10 mouse cellular contexts compared by ENCODE assay signal in the genomic region with DNA sequence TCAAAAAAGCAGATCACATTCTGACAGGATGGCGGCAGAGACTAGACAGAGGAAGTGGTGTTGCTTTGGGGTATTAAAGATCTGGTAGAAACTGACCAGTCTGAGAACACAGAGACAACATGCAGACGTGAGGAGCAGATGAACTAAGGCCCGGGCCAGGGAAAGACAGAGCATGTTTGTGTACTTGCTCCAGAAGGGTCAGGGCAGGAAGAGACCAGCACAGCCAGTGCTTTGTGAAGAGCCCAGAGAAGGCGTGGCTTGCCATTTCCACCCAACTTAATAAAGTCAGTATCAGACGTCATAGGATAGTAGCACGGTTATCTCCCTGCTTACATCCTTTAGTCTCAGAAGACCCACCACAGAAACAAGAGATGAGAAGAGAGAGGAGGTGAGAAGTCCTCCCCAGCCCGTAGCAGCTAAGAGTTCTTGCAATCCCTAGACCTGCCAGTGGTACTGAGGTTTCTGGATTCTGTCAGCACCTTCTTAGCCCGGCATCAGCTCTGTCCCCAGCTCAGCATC.
A peak's percentile ranks its signal among the peaks of the same experiment; 100 is the strongest.
DNase-seq lines count a peak whose midpoint lies in the region; ATAC-seq and TF ChIP-seq lines count a peak whose summit lies in the region.
"Had no signal": no experiment of that assay in that cellular context is flagged by ENCODE, and none has a peak within 500 bp of the region (broad histone marks: within the 10 kb centered on the region; RNA-seq: fewer than 3 reads in every experiment).

No protein-coding gene starts in this region.

- H3K9ac ChIP-seq in lung, postnatal 0 days (replicated peaks; ENCODE audit: low read depth): no peak overlapping the region
- H3K9ac ChIP-seq in stomach, postnatal 0 days (ENCODE audit: low read length): no peak overlapping the region
- H3K9ac ChIP-seq: limb, embryonic 13.5 days; neural tube, embryonic 15.5 days had no signal

- H3K4me2 ChIP-seq in lung, postnatal 0 days (replicated peaks; ENCODE audit: low read depth, low read length): no peak overlapping the region
- no peak overlapping the region for H3K4me2 ChIP-seq in stomach, postnatal 0 days (replicated peaks; ENCODE audit: low read depth)
- H3K4me2 ChIP-seq: limb, embryonic 13.5 days; neural tube, embryonic 15.5 days had no signal

- ATAC-seq in lung, postnatal 0 days: peak; percentile 71
- ATAC-seq in stomach, postnatal 0 days (ENCODE audit: low FRiP score, low TSS enrichment): no peak

- no peaks in the 10 kb centered on the region for H3K4me1 ChIP-seq in lung, postnatal 0 days (ENCODE audit: insufficient read depth, low read depth, low read length)
- H3K4me1 ChIP-seq in stomach, postnatal 0 days (replicated peaks; ENCODE audit: control insufficient read depth, insufficient read depth): no peaks in the 10 kb centered on the region

- no peak overlapping the region for H3K27ac ChIP-seq in lung, postnatal 0 days (ENCODE audit: low read length)
- no peak overlapping the region for H3K27ac ChIP-seq in stomach, postnatal 0 days (replicated peaks)
- H3K27ac ChIP-seq: heart, adult 2 months; limb, embryonic 13.5 days; neural tube, embryonic 15.5 days had no signal

- 39% methylated on average over 8 of the region's 8 CpGs for whole genome bisulfite sequencing in lung, postnatal 0 days
- WGBS in stomach, postnatal 0 days: 46% methylated on average over 8 of the region's 8 CpGs

- TF ChIP-seq EP300 in lung, postnatal 0 days (IDR thresholded peaks at IDR 0.05): no peak
- TF ChIP-seq EP300 in stomach, postnatal 0 days (optimal IDR thresholded peaks at IDR 0.05): no peak

- TF ChIP-seq CTCF in lung, postnatal 0 days (IDR thresholded peaks at IDR 0.05): no peak
- no peak for TF ChIP-seq CTCF in stomach, postnatal 0 days (IDR thresholded peaks at IDR 0.05; ENCODE audit: low read depth)

- no peaks in the 10 kb centered on the region for H3K27me3 ChIP-seq in lung, postnatal 0 days (replicated peaks; ENCODE audit: insufficient read depth, low read length)
- no peaks in the 10 kb centered on the region for H3K27me3 ChIP-seq in stomach, postnatal 0 days (ENCODE audit: control insufficient read depth, insufficient read depth, low read length)
- H3K27me3 ChIP-seq: neural tube, embryonic 15.5 days had no signal

- H3K9me3 ChIP-seq in lung, postnatal 0 days (ENCODE audit: low read length): no peaks in the 10 kb centered on the region
- no peaks in the 10 kb centered on the region for H3K9me3 ChIP-seq in stomach, postnatal 0 days (ENCODE audit: control insufficient read depth, low read length)
- H3K9me3 ChIP-seq: limb, embryonic 13.5 days; neural tube, embryonic 15.5 days had no signal

- intact Hi-C loops in heart, postnatal 14 days (cut with DNase I): no loop called here
- intact Hi-C loops in heart, postnatal 25 days (cut with DNase I): no loop called here

- no peak overlapping the region for H3K4me3 ChIP-seq in lung, postnatal 0 days (ENCODE audit: low read depth, low read length)
- H3K4me3 ChIP-seq in stomach, postnatal 0 days (ENCODE audit: low read depth, low read length): no peak overlapping the region
- H3K4me3 ChIP-seq: heart, adult 2 months; limb, embryonic 13.5 days; neural tube, embryonic 15.5 days had no signal

- peak; percentile 11 to 12 for DNase-seq in heart, postnatal 14 days
- DNase-seq in heart, postnatal 25 days (ENCODE audit: low spot score): no peak
- peak; percentile 33 for DNase-seq in lung, postnatal 0 days (ENCODE audit: low spot score)
- DNase-seq in lung, postnatal 4 days: no peak
- peak; percentile 79 for DNase-seq in induced T-regulatory cell, adult 2 months (ENCODE audit: low read depth)
- DNase-seq in naive thymus-derived CD4-positive, alpha-beta T cell, adult 2 months (ENCODE audit: low read depth): peak; percentile 73
- no peak for DNase-seq in stomach, postnatal 0 days (ENCODE audit: low spot score)

- H3K36me3 ChIP-seq in lung, postnatal 0 days (ENCODE audit: insufficient read depth, low read length): peaks cover 5% of the 10 kb centered on the region; the same call in 1 of the 2 replicates
- peaks cover 3% of the 10 kb centered on the region; the same call in 1 of the 2 replicates for H3K36me3 ChIP-seq in stomach, postnatal 0 days (ENCODE audit: control insufficient read depth, insufficient read depth, low read length)
- H3K36me3 ChIP-seq: neural tube, embryonic 15.5 days had no signal

Comparison
In these comparisons a context has a peak if more than half of its experiments do, and no peak if none do; other contexts are left out.
1. DNase-seq: peak in heart, postnatal 14 days (2 of 2), lung, postnatal 0 days (single experiment), induced T-regulatory cell, adult 2 months (single experiment) and naive thymus-derived CD4-positive, alpha-beta T cell, adult 2 months (single experiment); none in heart, postnatal 25 days (single experiment), lung, postnatal 4 days (0 of 2) and stomach, postnatal 0 days (single experiment).